Mouse (Mus musculus) hindbrain, embryonic 13.5 days (tissue): ENCODE measurements at regions not wholly inside any gene's neighbourhood (a gene's known extent, or its start where the extent isn't known, plus 50 kb on each side); places are given as distances from the start of the nearest gene placed in this dataset.

Experiments used
- ATAC-seq: fragments of 200-750 bp; cut with Nextera tagmentation; 2 replicates; pipeline ENCODE4 v1.8.0; 2017; ENCODE audit warnings: moderate TSS enrichment; ENCODE audit not compliant: low FRiP score
- H3K27ac ChIP-seq: fragments of 300-500 bp; sonication (generic); 2 replicates; pipeline ENCODE4 v1.5.1; 2015; ENCODE audit warnings: inconsistent platforms, mild to moderate bottlenecking, moderate library complexity
- H3K27me3 ChIP-seq: fragments of 300-500 bp; sonication (generic); 2 replicates; pipeline ENCODE4 v1.6.1; 2015; ENCODE audit warnings: mild to moderate bottlenecking, inconsistent platforms
- H3K36me3 ChIP-seq: fragments of 300-500 bp; sonication (generic); 2 replicates; pipeline ENCODE4 v1.6.1; 2015; ENCODE audit warnings: mild to moderate bottlenecking, inconsistent platforms
- H3K4me1 ChIP-seq: fragments of 300-500 bp; sonication (generic); replicated peaks from 2 replicates; pipeline ENCODE4 v1.6.1; 2015; ENCODE audit warnings: inconsistent platforms
- H3K4me2 ChIP-seq: fragments of 300-500 bp; sonication (generic); 2 replicates; pipeline ENCODE4 v1.6.1; 2015; ENCODE audit warnings: inconsistent platforms, mild to moderate bottlenecking, moderate library complexity
- H3K4me3 ChIP-seq: fragments of 300-500 bp; sonication (generic); 2 replicates; pipeline ENCODE4 v1.5.1; 2015; ENCODE audit warnings: mild to moderate bottlenecking, inconsistent platforms
- H3K9ac ChIP-seq: fragments of 300-500 bp; sonication (generic); 2 replicates; pipeline ENCODE4 v1.6.1; 2015; ENCODE audit warnings: mild to moderate bottlenecking, inconsistent platforms
- H3K9me3 ChIP-seq: fragments of 300-500 bp; sonication (generic); 2 replicates; pipeline ENCODE4 v1.6.1; 2016; ENCODE audit warnings: inconsistent platforms
- WGBS: fragments of 180-500 bp; shearing (Covaris S2); methylation state at CpG from one replicate; pipeline ENCODE4 v1.1.7; 2015; 5-methylcytosine and 5-hydroxymethylcytosine counted together

- Histone ChIP-seq H3K4me3 (no peak overlapping the region), H3K4me2 (no peak overlapping the region), H3K4me1 (no peaks in the 10 kb centered on the region), H3K9me3 (no peaks in the 10 kb centered on the region), H3K9ac (no peak overlapping the region), H3K27me3 (no peaks in the 10 kb centered on the region), H3K36me3 (no peaks in the 10 kb centered on the region), H3K27ac (no peak overlapping the region)
- ATAC-seq = no peak
- WGBS = 93% methylated on average over 5 of the region's 5 CpGs
Observed at GRCm38 (mm10) chr13:116619105-116619504, 309.6 kb upstream of the Isl1 start.

DNA sequence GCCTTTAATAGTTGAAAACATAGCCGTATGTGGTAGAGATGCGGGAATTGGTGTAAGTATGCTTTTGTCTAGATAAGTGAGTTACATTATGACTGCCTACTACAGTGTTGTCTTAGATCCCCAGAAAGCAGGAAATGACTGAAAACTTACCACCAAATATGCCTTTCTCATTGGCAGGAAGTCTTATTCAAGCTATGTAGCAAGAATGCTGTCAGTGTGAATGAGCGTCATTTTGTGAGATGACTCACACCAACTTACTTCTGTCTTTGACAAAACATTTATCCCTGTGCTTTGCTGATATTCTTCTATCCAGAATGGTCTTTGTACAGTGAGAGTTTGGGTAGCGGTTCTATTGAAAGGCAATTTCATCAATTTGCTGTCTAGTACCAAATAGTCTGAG lies 286.9 kb upstream of the Isl1 start:
- H3K27ac ChIP-seq = no peak overlapping the region
- H3K9me3 ChIP-seq = no peaks in the 10 kb centered on the region
- 93% methylated on average over 4 of the region's 4 CpGs for WGBS
- no peak overlapping the region for H3K4me2 ChIP-seq
- H3K27me3 ChIP-seq = no peaks in the 10 kb centered on the region
- ATAC-seq = no peak
- no peak overlapping the region for H3K4me3 ChIP-seq
- H3K9ac ChIP-seq = no peak overlapping the region
- H3K4me1 ChIP-seq = no peaks in the 10 kb centered on the region
- H3K36me3 ChIP-seq = no peaks in the 10 kb centered on the region

- Histone ChIP-seq H3K27me3 (no peaks in the 10 kb centered on the region), H3K36me3 (no peaks in the 10 kb centered on the region), H3K4me3 (no peak overlapping the region), H3K9ac (no peak overlapping the region), H3K4me2 (no peak overlapping the region), H3K4me1 (no peaks in the 10 kb centered on the region), H3K27ac (no peak overlapping the region), H3K9me3 (no peaks in the 10 kb centered on the region)
- 94% methylated on average over 2 of the region's 2 CpGs for WGBS
- ATAC-seq = no peak
Observed at GRCm38 (mm10) chr13:116595512-116595911, 286.0 kb upstream of the Isl1 start.

DNA sequence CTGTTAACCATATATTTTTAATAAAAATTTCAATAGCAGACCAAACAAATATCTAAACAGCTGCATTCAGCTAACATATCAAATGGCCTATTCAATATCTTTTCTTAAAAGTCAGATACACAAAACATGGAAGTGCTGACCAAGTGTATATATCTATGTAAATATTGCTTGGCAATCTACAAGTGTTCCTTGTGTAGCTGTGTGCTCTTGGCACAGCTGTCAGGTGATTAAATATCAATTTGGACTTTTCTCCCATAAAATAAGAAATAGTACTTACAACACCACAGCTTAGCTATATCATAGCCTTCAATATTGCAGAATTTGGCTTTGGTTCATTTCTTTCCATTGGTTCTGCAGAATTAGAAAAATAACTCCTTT lies 266.5 kb upstream of the Isl1 start:
- Histone ChIP-seq H3K36me3 (no peaks in the 10 kb centered on the region), H3K9me3 (0 out of 2 replicates have a peak, but pooled peaks cover 7% of the 10 kb centered on the region), H3K4me1 (0 out of 2 replicates have a peak, but pooled peaks cover 5% of the 10 kb centered on the region), H3K4me3 (no peak overlapping the region), H3K9ac (no peak overlapping the region), H3K27ac (no peak overlapping the region), H3K4me2 (no peak overlapping the region), H3K27me3 (peaks cover 23% of the 10 kb centered on the region)
- no peak for ATAC-seq

DNA sequence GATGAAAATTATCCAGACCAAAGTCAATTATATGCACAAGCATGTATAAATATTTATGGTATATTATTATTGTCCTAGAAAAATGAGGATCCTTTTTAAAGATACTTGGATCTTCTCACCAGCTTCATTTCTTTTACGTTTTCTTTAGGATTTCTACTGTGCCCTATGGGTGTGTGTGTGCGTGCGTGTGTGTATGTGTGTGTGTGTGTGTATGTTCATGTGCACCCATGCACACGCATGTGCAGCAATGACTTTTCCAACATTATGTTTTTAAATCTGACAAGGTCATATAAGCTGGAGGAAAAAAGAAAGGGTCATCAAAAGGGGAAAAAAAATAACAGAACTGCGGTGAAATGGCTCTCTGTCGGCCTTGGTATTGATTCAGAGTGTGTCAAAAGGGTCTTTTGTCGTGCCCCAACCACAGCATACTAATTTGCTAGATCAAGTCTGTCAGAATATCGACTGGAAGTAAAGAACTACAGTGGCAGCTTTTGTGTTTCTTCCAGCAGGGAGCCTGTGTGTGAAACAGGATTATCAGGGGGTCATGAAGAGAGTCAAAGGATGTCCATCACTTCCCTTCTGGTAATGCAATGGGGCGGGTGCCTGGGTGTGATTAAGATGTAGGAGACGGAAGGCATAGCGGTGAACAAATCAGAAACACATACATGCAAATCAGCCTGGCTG lies 265.9 kb upstream of the Isl1 start:
- ATAC-seq = peak; percentile 91
- H3K4me1 ChIP-seq = 0 out of 2 replicates have a peak, but pooled peaks cover 5% of the 10 kb centered on the region
- peaks cover 23% of the 10 kb centered on the region for H3K27me3 ChIP-seq
- H3K4me3 ChIP-seq = no peak overlapping the region
- H3K27ac ChIP-seq = no peak overlapping the region
- no peak overlapping the region for H3K9ac ChIP-seq
- 0 out of 2 replicates have a peak, but pooled peaks cover 7% of the 10 kb centered on the region for H3K9me3 ChIP-seq
- WGBS = 14% methylated on average over 11 of the region's 11 CpGs
- no peak overlapping the region for H3K4me2 ChIP-seq
- H3K36me3 ChIP-seq = no peaks in the 10 kb centered on the region

GRCm38 (mm10) chr13:116555053-116555452 lies 245.6 kb upstream of the Isl1 start:
- no peak overlapping the region for H3K4me2 ChIP-seq
- no peak overlapping the region for H3K27ac ChIP-seq
- no peak overlapping the region for H3K9ac ChIP-seq
- no peaks in the 10 kb centered on the region for H3K27me3 ChIP-seq
- no peak for ATAC-seq
- H3K9me3 ChIP-seq = no peaks in the 10 kb centered on the region
- H3K4me3 ChIP-seq = no peak overlapping the region
- no peaks in the 10 kb centered on the region for H3K36me3 ChIP-seq
- WGBS = 67% methylated on average over 4 of the region's 4 CpGs
- no peaks in the 10 kb centered on the region for H3K4me1 ChIP-seq

GRCm38 (mm10) chr13:116535211-116535610 lies 225.7 kb upstream of the Isl1 start:
- no peaks in the 10 kb centered on the region for H3K4me1 ChIP-seq
- ATAC-seq = no peak
- WGBS = 86% methylated on average over 3 of the region's 3 CpGs
- H3K9me3 ChIP-seq = no peaks in the 10 kb centered on the region
- H3K9ac ChIP-seq = no peak overlapping the region
- no peak overlapping the region for H3K4me3 ChIP-seq
- no peaks in the 10 kb centered on the region for H3K36me3 ChIP-seq
- H3K4me2 ChIP-seq = no peak overlapping the region
- no peak overlapping the region for H3K27ac ChIP-seq
- H3K27me3 ChIP-seq = no peaks in the 10 kb centered on the region

DNA sequence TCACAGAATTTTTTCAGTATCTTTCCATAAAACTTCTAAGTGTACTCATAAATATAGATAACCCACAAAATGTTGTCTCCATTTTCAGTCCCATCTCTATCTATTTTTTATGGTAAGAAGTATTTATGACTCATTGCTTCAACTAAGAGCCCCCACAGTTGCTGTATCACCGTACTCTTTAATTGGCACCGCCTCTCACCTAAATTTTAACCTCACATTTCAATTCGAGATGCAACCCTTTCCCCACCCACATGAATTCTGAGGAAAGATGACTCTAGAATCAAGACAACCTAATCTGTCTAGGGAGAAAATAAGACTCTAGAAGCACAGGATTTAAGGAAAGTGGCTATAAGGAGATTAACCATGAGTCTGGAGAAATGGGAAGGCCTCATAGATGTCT lies 223.7 kb upstream of the Isl1 start:
- Histone ChIP-seq H3K4me1 (no peaks in the 10 kb centered on the region), H3K27me3 (no peaks in the 10 kb centered on the region), H3K4me2 (no peak overlapping the region), H3K36me3 (no peaks in the 10 kb centered on the region), H3K27ac (no peak overlapping the region), H3K9ac (no peak overlapping the region), H3K9me3 (no peaks in the 10 kb centered on the region), H3K4me3 (no peak overlapping the region)
- ATAC-seq = no peak
- 88% methylated on average over 3 of the region's 3 CpGs for WGBS

DNA sequence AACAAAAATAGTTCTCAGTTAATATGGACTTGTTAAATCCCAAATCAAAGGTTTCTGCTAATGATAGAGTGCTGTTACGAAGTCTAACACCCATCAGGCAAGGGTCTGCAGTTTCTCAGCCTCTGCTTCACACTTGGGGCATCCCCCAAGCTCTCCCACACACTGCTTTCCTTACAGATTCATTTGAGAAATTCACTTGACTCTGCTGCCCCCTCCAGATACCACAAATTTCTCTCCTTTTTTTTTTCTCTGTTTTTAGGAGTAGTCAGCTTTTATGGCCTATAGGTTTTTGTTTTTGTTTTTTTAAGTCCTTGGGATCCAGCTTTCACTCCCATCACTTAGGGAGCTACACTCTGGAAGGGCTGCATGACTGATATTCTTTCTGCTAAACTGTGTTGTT lies 218.8 kb upstream of the Isl1 start:
- 0 out of 2 replicates have a peak, but pooled peaks cover 4% of the 10 kb centered on the region for H3K27me3 ChIP-seq
- 69% methylated on average over 1 of the region's 1 CpGs for WGBS
- ATAC-seq = no peak

DNA sequence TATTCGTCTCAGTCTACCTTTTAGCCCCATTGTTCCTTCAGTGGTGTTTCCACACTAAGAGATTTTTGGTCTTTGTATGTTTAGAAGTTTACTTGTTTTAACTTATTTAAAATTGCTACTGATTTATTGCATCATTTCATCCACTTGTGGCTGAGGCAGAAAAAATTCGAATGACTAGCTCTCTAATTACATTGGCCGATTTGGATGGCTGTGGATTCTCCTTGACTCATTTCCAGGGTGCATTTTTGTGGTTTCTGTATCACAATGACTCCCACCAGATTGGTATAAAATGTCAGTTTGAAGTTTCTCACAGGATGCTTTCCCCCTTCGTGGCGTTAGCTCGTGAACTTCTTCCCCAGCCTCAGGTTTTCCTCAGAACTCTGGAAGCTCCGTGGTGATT lies 217.5 kb upstream of the Isl1 start:
- 71% methylated on average over 7 of the region's 7 CpGs for WGBS
- Histone ChIP-seq H3K27me3 (0 out of 2 replicates have a peak, but pooled peaks cover 4% of the 10 kb centered on the region), H3K9me3 (no peaks in the 10 kb centered on the region), H3K4me1 (peaks cover 7% of the 10 kb centered on the region), H3K27ac (no peak overlapping the region), H3K4me3 (no peak overlapping the region), H3K36me3 (no peaks in the 10 kb centered on the region), H3K9ac (no peak overlapping the region), H3K4me2 (no peak overlapping the region)
- no peak for ATAC-seq

More for the DNA sequence above, 218.8 kb upstream of the Isl1 start:
- Histone ChIP-seq H3K36me3 (no peaks in the 10 kb centered on the region), H3K27ac (no peak overlapping the region), H3K4me2 (no peak overlapping the region), H3K9ac (no peak overlapping the region), H3K4me3 (no peak overlapping the region), H3K4me1 (peaks cover 7% of the 10 kb centered on the region), H3K9me3 (no peaks in the 10 kb centered on the region)

GRCm38 (mm10) chr13:116523713-116524303 lies 214.3 kb upstream of the Isl1 start:
- Histone ChIP-seq H3K27ac (no peak overlapping the region), H3K4me3 (no peak overlapping the region), H3K27me3 (0 out of 2 replicates have a peak, but pooled peaks cover 7% of the 10 kb centered on the region), H3K4me2 (0 out of 2 replicates have a peak overlapping the region, but pooled peaks have one; percentile 6), H3K4me1 (peaks cover 7% of the 10 kb centered on the region), H3K9me3 (no peaks in the 10 kb centered on the region), H3K36me3 (no peaks in the 10 kb centered on the region), H3K9ac (no peak overlapping the region)
- WGBS = 6% methylated on average over 8 of the region's 8 CpGs
- peak; percentile 68; the same call in 1 of the 2 replicates for ATAC-seq

GRCm38 (mm10) chr13:116514640-116515311 lies 205.3 kb upstream of the Isl1 start:
- peak overlapping the region; percentile 51 for H3K4me2 ChIP-seq
- WGBS = 2% methylated on average over 13 of the region's 13 CpGs
- peak; percentile 86 for ATAC-seq
- peaks cover 10% of the 10 kb centered on the region for H3K4me1 ChIP-seq
- H3K9me3 ChIP-seq = no peaks in the 10 kb centered on the region
- peak overlapping the region; percentile 35; the same call in 1 of the 2 replicates for H3K9ac ChIP-seq
- H3K36me3 ChIP-seq = no peaks in the 10 kb centered on the region
- H3K27me3 ChIP-seq = peaks cover 35% of the 10 kb centered on the region
- H3K27ac ChIP-seq = no peak overlapping the region
- peak overlapping the region; percentile 25 for H3K4me3 ChIP-seq
